Mouse (Mus musculus) gastrocnemius, adult 18-20 months (tissue): ENCODE measurements at regions not wholly inside any gene's neighbourhood (a gene's known extent, or its start where the extent isn't known, plus 50 kb on each side); places are given as distances from the start of the nearest gene placed in this dataset.
A peak's percentile ranks its signal among the peaks of the same experiment; 100 is the strongest.

Experiments
- DNase-seq: peaks from one replicate; pipeline ENCODE4 v3.0.0; 2021; ENCODE audit warnings: low spot score

GRCm38 (mm10) chr8:9048116-9048515 lies 357.8 kb upstream of the Arglu1 start:
- no peak for DNase-seq

GRCm38 (mm10) chr8:9042835-9043792 lies 352.8 kb upstream of the Arglu1 start:
- no peak for DNase-seq

- DNase-seq: no peak
Measured at GRCm38 (mm10) chr8:9029156-9029555, 338.8 kb upstream of the Arglu1 start.

- DNase-seq: no peak
Measured at GRCm38 (mm10) chr8:9027672-9028071, 337.4 kb upstream of the Arglu1 start.

- no peak for DNase-seq
Measured at GRCm38 (mm10) chr8:9025872-9026271, 335.6 kb upstream of the Arglu1 start.

GRCm38 (mm10) chr8:9025378-9025777 lies 335.1 kb upstream of the Arglu1 start:
- DNase-seq: no peak

GRCm38 (mm10) chr8:9020744-9021143 lies 330.4 kb upstream of the Arglu1 start:
- DNase-seq: no peak

- DNase-seq: no peak
Measured at GRCm38 (mm10) chr8:9020180-9020579, 329.9 kb upstream of the Arglu1 start.

- no peak for DNase-seq
Measured at GRCm38 (mm10) chr8:9011785-9012510, 321.6 kb upstream of the Arglu1 start.

GRCm38 (mm10) chr8:9008006-9008780 lies 317.9 kb upstream of the Arglu1 start:
- DNase-seq: no peak

- no peak for DNase-seq
Measured at GRCm38 (mm10) chr8:8999914-9000313, 309.6 kb upstream of the Arglu1 start.

GRCm38 (mm10) chr8:8997621-8998020 lies 307.3 kb upstream of the Arglu1 start:
- DNase-seq: no peak

- DNase-seq: peak; percentile 20
Measured at GRCm38 (mm10) chr8:8994596-8995189, 304.4 kb upstream of the Arglu1 start.

- no peak for DNase-seq
Measured at GRCm38 (mm10) chr8:8994008-8994407, 303.7 kb upstream of the Arglu1 start.

- DNase-seq: peak; percentile 83
Measured at GRCm38 (mm10) chr8:8992461-8993032, 302.2 kb upstream of the Arglu1 start.

GRCm38 (mm10) chr8:8991026-8991425 lies 300.7 kb upstream of the Arglu1 start:
- DNase-seq: peak; percentile 14

- DNase-seq: no peak
Measured at GRCm38 (mm10) chr8:8986068-8986467, 295.7 kb upstream of the Arglu1 start.

GRCm38 (mm10) chr8:8985395-8985794 lies 295.1 kb upstream of the Arglu1 start:
- no peak for DNase-seq

GRCm38 (mm10) chr8:8984829-8985251 lies 294.5 kb upstream of the Arglu1 start:
- no peak for DNase-seq

- DNase-seq: no peak
Measured at GRCm38 (mm10) chr8:8984159-8984828, 294.0 kb upstream of the Arglu1 start.
